Mouse (Mus musculus) liver, embryonic 15.5 days (tissue): ENCODE measurements around the gene Sh3bp4. TPM values are rescaled to one million over a fixed set of nuclear protein-coding genes. Genes with fewer than 3 reads are reported as not detected.
A peak's percentile ranks its signal among the peaks of the same experiment; 100 is the strongest.

Source experiments
- ATAC-seq: fragments of 200-750 bp; cut with Nextera tagmentation; 2 replicates; pipeline ENCODE4 v1.8.0; 2017; ENCODE audit warnings: moderate number of reproducible peaks, mild to moderate bottlenecking, moderate library complexity; ENCODE audit not compliant: insufficient read depth
- H3K27ac ChIP-seq: fragments of 300-500 bp; sonication (generic); replicated peaks from 2 replicates; pipeline ENCODE4 v1.5.1; 2015; ENCODE audit warnings: mild to moderate bottlenecking, inconsistent platforms
- H3K27me3 ChIP-seq: fragments of 300-500 bp; sonication (generic); 2 replicates; pipeline ENCODE4 v1.6.1; 2015; ENCODE audit warnings: mild to moderate bottlenecking, inconsistent platforms
- H3K36me3 ChIP-seq: fragments of 300-500 bp; sonication (generic); replicated peaks from 2 replicates; pipeline ENCODE4 v1.6.1; 2015; ENCODE audit warnings: moderate library complexity, mild to moderate bottlenecking, inconsistent platforms
- H3K4me1 ChIP-seq: fragments of 300-500 bp; sonication (generic); replicated peaks from 2 replicates; pipeline ENCODE4 v1.6.1; 2015; ENCODE audit warnings: inconsistent platforms
- H3K4me2 ChIP-seq: fragments of 300-500 bp; sonication (generic); 2 replicates; pipeline ENCODE4 v1.6.1; 2015; ENCODE audit warnings: moderate library complexity, mild to moderate bottlenecking, inconsistent platforms
- H3K4me3 ChIP-seq: fragments of 300-500 bp; sonication (generic); replicated peaks from 2 replicates; pipeline ENCODE4 v1.5.1; 2015; ENCODE audit warnings: mild to moderate bottlenecking, inconsistent platforms
- H3K9ac ChIP-seq: fragments of 300-500 bp; sonication (generic); 2 replicates; pipeline ENCODE4 v1.6.1; 2015; ENCODE audit warnings: moderate library complexity, mild to moderate bottlenecking, inconsistent platforms
- H3K9me3 ChIP-seq: fragments of 300-500 bp; sonication (generic); replicated peaks from 2 replicates; pipeline ENCODE4 v1.6.1; 2016; ENCODE audit warnings: inconsistent platforms
- WGBS: fragments of 180-500 bp; shearing (Covaris S2); methylation state at CpG from one replicate; pipeline ENCODE4 v1.1.7; 2015; ENCODE audit warnings: mixed read lengths; ENCODE audit not compliant: insufficient replicate concordance; 5-methylcytosine and 5-hydroxymethylcytosine counted together
- polyA plus RNA-seq: library from polyadenylated mRNA; unstranded; fragments of >200 nt; fragmentation: Nextera tagmentation; extraction: Ambion mirVana; gene quantifications from 2 replicates; pipeline ENCODE4 v1.2.1, GENCODE M21; 2015

The Sh3bp4 gene
- polyA plus RNA-seq, 1 experiment from 2014 or later: 0.99 TPM

GRCm38 (mm10) chr1:89042956-89043355 lies 27.3 kb upstream of the Sh3bp4 start:
- no peak for ATAC-seq

GRCm38 (mm10) chr1:89045403-89045802 lies 24.8 kb upstream of the Sh3bp4 start:
- ATAC-seq: no peak

More at GRCm38 (mm10) chr1:89042956-89043355, 27.3 kb upstream of the Sh3bp4 start:
- Histone ChIP-seq H3K4me2 (no peak overlapping the region), H3K9ac (no peak overlapping the region), H3K4me3 (no peak overlapping the region), H3K9me3 (no peaks in the 10 kb centered on the region), H3K27me3 (no peaks in the 10 kb centered on the region), H3K27ac (no peak overlapping the region), H3K4me1 (no peaks in the 10 kb centered on the region), H3K36me3 (no peaks in the 10 kb centered on the region)
- 54% methylated on average over 10 of the region's 10 CpGs for WGBS

DNA sequence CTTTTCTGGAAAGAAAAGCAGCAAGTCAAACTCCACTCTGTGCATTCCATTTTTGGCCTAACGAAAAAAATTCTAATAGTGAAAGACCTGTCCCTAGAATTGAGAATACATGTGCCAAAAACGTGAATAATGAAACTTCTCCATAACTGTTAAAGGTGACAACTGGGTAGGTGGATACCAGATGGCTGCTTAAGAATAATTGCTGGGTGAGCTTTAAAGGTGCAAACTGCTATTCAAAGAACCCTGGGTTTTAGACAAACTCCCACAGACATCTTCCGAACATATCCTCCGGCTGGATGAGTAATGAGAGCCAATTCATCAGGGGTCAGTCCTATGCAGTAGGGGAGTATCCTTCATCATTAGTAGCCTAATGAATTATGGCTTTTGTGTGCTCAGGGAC lies 20.7 kb upstream of the Sh3bp4 start:
- H3K4me2 ChIP-seq: no peak overlapping the region
- no peak for ATAC-seq
- no peaks in the 10 kb centered on the region for H3K4me1 ChIP-seq
- no peak overlapping the region for H3K4me3 ChIP-seq
- H3K9me3 ChIP-seq: no peaks in the 10 kb centered on the region
- no peak overlapping the region for H3K27ac ChIP-seq
- H3K27me3 ChIP-seq: no peaks in the 10 kb centered on the region
- no peak overlapping the region for H3K9ac ChIP-seq
- 64% methylated on average over 4 of the region's 4 CpGs for WGBS
- no peaks in the 10 kb centered on the region for H3K36me3 ChIP-seq

More at GRCm38 (mm10) chr1:89045403-89045802, 24.8 kb upstream of the Sh3bp4 start:
- Histone ChIP-seq H3K9me3 (no peaks in the 10 kb centered on the region), H3K4me3 (no peak overlapping the region), H3K4me1 (no peaks in the 10 kb centered on the region), H3K36me3 (no peaks in the 10 kb centered on the region), H3K27ac (no peak overlapping the region), H3K27me3 (no peaks in the 10 kb centered on the region), H3K4me2 (no peak overlapping the region), H3K9ac (no peak overlapping the region)
- 76% methylated on average over 8 of the region's 8 CpGs for WGBS

- ATAC-seq: no peak
- Histone ChIP-seq H3K4me2 (no peak overlapping the region), H3K9ac (no peak overlapping the region), H3K27me3 (no peaks in the 10 kb centered on the region), H3K9me3 (no peaks in the 10 kb centered on the region), H3K36me3 (no peaks in the 10 kb centered on the region), H3K27ac (no peak overlapping the region), H3K4me3 (no peak overlapping the region), H3K4me1 (no peaks in the 10 kb centered on the region)
- WGBS: 30% methylated on average over 1 of the region's 1 CpGs
These were observed 14.0 kb upstream of the Sh3bp4 start for GRCm38 (mm10) chr1:89056175-89056574.

DNA sequence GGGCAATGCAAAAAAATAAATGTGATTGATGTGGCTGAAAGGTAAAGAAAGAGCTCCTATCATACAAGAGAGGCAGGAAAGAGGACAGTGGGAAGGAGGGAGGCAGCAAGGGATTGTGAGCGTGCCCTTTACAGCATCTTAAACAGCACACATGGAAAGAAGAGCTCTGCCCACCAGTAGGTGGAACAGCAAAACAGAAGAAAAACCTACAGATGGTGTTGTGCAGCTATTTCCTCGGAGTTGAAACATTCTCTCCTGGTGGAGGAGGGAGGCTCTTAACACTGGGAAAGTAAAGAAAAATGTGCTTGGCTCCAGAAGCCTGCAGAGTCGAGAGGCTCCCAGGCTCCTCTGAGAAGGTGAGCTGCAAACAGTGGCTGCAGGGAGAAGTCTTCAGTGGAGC lies 12.8 kb upstream of the Sh3bp4 start:
- no peak overlapping the region for H3K27ac ChIP-seq
- no peaks in the 10 kb centered on the region for H3K9me3 ChIP-seq
- no peaks in the 10 kb centered on the region for H3K4me1 ChIP-seq
- no peak overlapping the region for H3K4me2 ChIP-seq
- no peak for ATAC-seq
- H3K9ac ChIP-seq: no peak overlapping the region
- no peaks in the 10 kb centered on the region for H3K27me3 ChIP-seq
- H3K36me3 ChIP-seq: no peaks in the 10 kb centered on the region
- no peak overlapping the region for H3K4me3 ChIP-seq
- WGBS: 53% methylated on average over 3 of the region's 3 CpGs

GRCm38 (mm10) chr1:89058011-89058410 lies 12.2 kb upstream of the Sh3bp4 start:
- no peaks in the 10 kb centered on the region for H3K36me3 ChIP-seq
- no peak overlapping the region for H3K4me2 ChIP-seq
- H3K27me3 ChIP-seq: no peaks in the 10 kb centered on the region
- no peak for ATAC-seq
- no peaks in the 10 kb centered on the region for H3K4me1 ChIP-seq
- H3K9me3 ChIP-seq: no peaks in the 10 kb centered on the region
- WGBS: 70% methylated on average over 1 of the region's 1 CpGs
- H3K27ac ChIP-seq: no peak overlapping the region
- no peak overlapping the region for H3K4me3 ChIP-seq
- H3K9ac ChIP-seq: no peak overlapping the region

- Histone ChIP-seq H3K27me3 (no peaks in the 10 kb centered on the region), H3K9ac (no peak overlapping the region), H3K4me2 (no peak overlapping the region), H3K27ac (no peak overlapping the region), H3K4me3 (no peak overlapping the region), H3K4me1 (no peaks in the 10 kb centered on the region), H3K9me3 (no peaks in the 10 kb centered on the region), H3K36me3 (no peaks in the 10 kb centered on the region)
- WGBS: 60% methylated on average over 4 of the region's 4 CpGs
- no peak for ATAC-seq
These were observed 7.2 kb upstream of the Sh3bp4 start for GRCm38 (mm10) chr1:89062977-89063376.

DNA sequence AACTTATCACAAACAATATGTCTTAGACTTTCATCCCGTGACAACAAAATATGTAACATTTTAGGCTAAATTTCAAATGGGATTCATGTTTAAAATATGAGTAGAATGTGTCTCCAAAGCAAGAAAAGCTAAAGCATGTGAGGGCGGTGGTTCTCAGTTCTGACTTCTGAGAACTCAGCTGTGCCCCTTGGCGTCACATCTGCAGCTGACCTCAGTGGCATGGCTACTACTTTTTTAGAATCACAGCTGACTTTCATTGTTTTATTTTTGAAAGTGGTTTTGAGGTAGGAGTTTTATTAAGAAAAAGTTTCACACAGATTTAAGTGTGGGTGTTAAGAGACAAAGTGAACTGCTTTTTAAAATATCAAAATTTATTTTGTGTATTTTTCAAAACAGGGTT lies 6.4 kb upstream of the Sh3bp4 start:
- Histone ChIP-seq H3K36me3 (no peaks in the 10 kb centered on the region), H3K27me3 (no peaks in the 10 kb centered on the region), H3K4me1 (no peaks in the 10 kb centered on the region), H3K4me2 (no peak overlapping the region), H3K9ac (no peak overlapping the region), H3K27ac (no peak overlapping the region), H3K9me3 (no peaks in the 10 kb centered on the region), H3K4me3 (no peak overlapping the region)
- WGBS: 55% methylated on average over 3 of the region's 3 CpGs
- ATAC-seq: no peak

GRCm38 (mm10) chr1:89068812-89069211 lies 1.4 kb upstream of the Sh3bp4 start:
- WGBS: 65% methylated on average over 5 of the region's 5 CpGs
- peaks cover 41% of the 10 kb centered on the region for H3K27me3 ChIP-seq
- H3K4me3 ChIP-seq: no peak overlapping the region
- no peak overlapping the region; the same call in 1 of the 2 replicates for H3K4me2 ChIP-seq
- H3K36me3 ChIP-seq: no peaks in the 10 kb centered on the region
- H3K9me3 ChIP-seq: no peaks in the 10 kb centered on the region
- no peak overlapping the region for H3K27ac ChIP-seq
- H3K4me1 ChIP-seq: peaks cover 17% of the 10 kb centered on the region; the same call in 1 of the 2 replicates
- ATAC-seq: no peak
- no peak overlapping the region for H3K9ac ChIP-seq

DNA sequence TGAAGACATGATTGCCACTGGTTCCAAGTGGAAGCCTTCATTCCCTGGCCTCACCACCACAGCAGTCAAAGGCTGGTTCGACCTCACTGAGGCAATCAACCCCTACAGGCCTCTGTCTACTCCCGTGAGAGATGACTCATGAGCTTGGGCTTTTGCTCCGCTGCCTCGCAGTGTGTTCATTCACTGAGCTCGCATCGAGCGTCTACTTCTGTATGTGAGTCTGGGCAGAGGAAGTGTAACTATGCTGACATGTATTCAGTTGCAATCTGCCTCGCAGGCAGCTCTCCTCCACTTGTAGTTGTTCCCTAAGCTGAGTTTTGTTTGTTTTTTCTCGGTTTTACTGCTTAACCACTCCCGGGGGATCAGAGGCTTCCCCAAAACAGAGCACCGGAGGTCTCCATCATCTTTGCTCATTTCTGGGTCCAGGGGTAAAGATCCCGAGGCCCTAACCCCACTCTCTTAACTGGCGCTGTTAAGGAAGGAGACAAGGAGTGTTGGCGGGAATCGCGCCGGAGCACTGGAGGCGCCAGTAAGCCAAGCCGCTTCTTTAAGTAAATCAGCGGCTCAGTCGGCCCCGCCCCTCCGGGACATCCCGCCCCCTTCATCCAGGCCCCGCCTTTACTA lies 624 bp upstream of the Sh3bp4 start:
- peak overlapping the region; percentile 32; the same call in 1 of the 2 replicates for H3K9ac ChIP-seq

DNA sequence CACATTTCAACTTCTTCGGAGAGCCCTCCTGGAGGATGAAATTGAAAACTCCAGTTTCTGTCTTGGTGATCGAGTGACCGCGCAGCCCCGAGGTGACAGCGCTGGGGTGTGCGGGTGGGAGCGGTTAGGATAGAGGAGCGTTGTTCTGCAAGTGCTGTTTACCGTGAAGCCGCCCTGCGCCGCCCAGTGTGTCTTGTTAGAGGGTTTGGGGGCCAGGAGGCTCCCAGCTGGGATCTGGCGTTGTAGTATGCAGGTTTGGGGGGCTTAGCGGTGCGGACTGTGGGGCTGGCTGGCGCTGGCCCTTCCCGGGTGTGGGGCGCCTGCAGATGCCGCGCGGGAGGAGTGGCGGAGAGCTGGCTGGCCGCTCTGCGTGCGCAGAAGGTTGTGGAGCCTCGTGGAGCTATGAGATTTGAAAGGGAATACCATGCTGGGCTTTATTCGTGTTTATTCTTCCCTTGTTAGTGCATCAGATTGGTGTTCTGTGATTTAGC lies 701 bp downstream of the Sh3bp4 start:
- no peak overlapping the region for H3K27ac ChIP-seq
- WGBS: 1% methylated on average over 28 of the region's 28 CpGs
- no peak for ATAC-seq

More for the DNA sequence above, 624 bp upstream of the Sh3bp4 start:
- no peaks in the 10 kb centered on the region for H3K36me3 ChIP-seq
- H3K4me3 ChIP-seq: peak overlapping the region; percentile 63
- WGBS: under 1% methylated on average over 25 of the region's 25 CpGs
- peak overlapping the region; percentile 67 for H3K27ac ChIP-seq
- H3K27me3 ChIP-seq: peaks cover 41% of the 10 kb centered on the region
- H3K4me2 ChIP-seq: peak overlapping the region; percentile 68
- peaks cover 17% of the 10 kb centered on the region; the same call in 1 of the 2 replicates for H3K4me1 ChIP-seq
- ATAC-seq: peak; percentile 43
- H3K9me3 ChIP-seq: no peaks in the 10 kb centered on the region

More for the DNA sequence above, 701 bp downstream of the Sh3bp4 start:
- H3K9me3 ChIP-seq: no peaks in the 10 kb centered on the region
- H3K27me3 ChIP-seq: peaks cover 41% of the 10 kb centered on the region
- no peak overlapping the region for H3K9ac ChIP-seq
- peak overlapping the region; percentile 68 for H3K4me2 ChIP-seq
- H3K36me3 ChIP-seq: no peaks in the 10 kb centered on the region
- H3K4me3 ChIP-seq: peak overlapping the region; percentile 63
- peaks cover 17% of the 10 kb centered on the region; the same call in 1 of the 2 replicates for H3K4me1 ChIP-seq
